Mouse (Mus musculus) embryonic stem cell, embryonic (primary cell): Measurements from ENCODE around the gene Mdm2.

Source experiments
- CTCF ChIA-PET, 4 experiments: fragments of 300-600 bp in 2 of 4; fragments of 350-600 bp in 2 of 4; sonication (Branson Sonifier 250); formaldehyde crosslinking; loops; one replicate each; lab custom pipeline; 2022; ENCODE audit warnings: inconsistent platforms in 2 of 4; lab: Charles Lee
- POLR2A ChIA-PET, 4 experiments: fragments of 300-600 bp in 2 of 4; fragments of 350-600 bp in 2 of 4; sonication (Branson Sonifier 250); formaldehyde crosslinking; loops; one replicate each; lab custom pipeline; 2022; ENCODE audit warnings: antibody characterized with exemption in 4 of 4, inconsistent platforms in 1 of 4; lab: Charles Lee

Gene Mdm2

GRCm38 (mm10) chr10:117700450-117700849, 10.1 kb downstream of the Mdm2 start:
- CTCF ChIA-PET = no interaction called here
- POLR2A ChIA-PET = interaction anchor here in 3 of 4 experiments (0.6 to 11.5 kb wide), 9 partner anchors 8 to 309 kb away, joined by 3 to 109 read pairs (median 6); partner anchors contain the start of gene Mdm2 (in 1 of the 3)

GRCm38 (mm10) chr10:117699914-117700313, 10.6 kb downstream of the Mdm2 start:
- CTCF ChIA-PET = no interaction called here
- POLR2A ChIA-PET = interaction anchor here in 3 of 4 experiments (1.0 to 11.5 kb wide), 6 partner anchors 10 to 23 kb away, joined by 3 to 109 read pairs (median 6); partner anchors contain the start of gene Mdm2 (in 1 of the 3)

- ChIA-PET CTCF (interaction anchor here in 2 of 4 experiments (0.7 to 1.3 kb wide), 2 partner anchors 10 to 111 kb away, joined by 4 to 6 read pairs; no protein-coding TSS in a partner anchor), POLR2A (interaction anchor here (0.7 to 11.5 kb wide), 15 partner anchors 8 to 443 kb away, joined by 3 to 109 read pairs (median 5); partner anchors contain the start of genes Mdm2 (in 2 of the 4) and Nup107 (in 1 of the 4))
Observed at GRCm38 (mm10) chr10:117698313-117699138, 12.0 kb downstream of the Mdm2 start.

- POLR2A ChIA-PET = interaction anchor here (0.9 to 11.5 kb wide), 11 partner anchors 9 to 105 kb away, joined by 3 to 109 read pairs (median 5); partner anchors contain the start of gene Mdm2 (in 2 of the 4)
Observed at GRCm38 (mm10) chr10:117697561-117698115, 12.9 kb downstream of the Mdm2 start.

GRCm38 (mm10) chr10:117696827-117697560, 13.6 kb downstream of the Mdm2 start:
- CTCF ChIA-PET = interaction anchor here in 1 of 4 experiments (0.6 kb wide), 1 partner anchor 130 kb away, joined by 3 read pairs; no protein-coding TSS in a partner anchor
- POLR2A ChIA-PET = interaction anchor here (0.7 to 11.5 kb wide), 11 partner anchors 8 to 396 kb away, joined by 3 to 109 read pairs (median 5); partner anchors contain the start of gene Mdm2 (in 2 of the 4)

More at GRCm38 (mm10) chr10:117697561-117698115, 12.9 kb downstream of the Mdm2 start:
- CTCF ChIA-PET = no interaction called here

- CTCF ChIA-PET = no interaction called here
- POLR2A ChIA-PET = interaction anchor here (0.5 to 11.5 kb wide), 13 partner anchors 9 to 467 kb away, joined by 3 to 109 read pairs (median 5); partner anchors contain the start of gene Mdm2 (in 2 of the 4)
Observed at GRCm38 (mm10) chr10:117696021-117696826, 14.3 kb downstream of the Mdm2 start.

GRCm38 (mm10) chr10:117695605-117696004, 15.0 kb downstream of the Mdm2 start:
- CTCF ChIA-PET = interaction anchor here in 1 of 4 experiments (1.2 kb wide), 1 partner anchor 15 kb away, joined by 4 read pairs; no protein-coding TSS in a partner anchor

GRCm38 (mm10) chr10:117695027-117695426, 15.5 kb downstream of the Mdm2 start:
- CTCF ChIA-PET = interaction anchor here in 1 of 4 experiments (0.7 to 1.2 kb wide), 2 partner anchors 15 to 24 kb away, joined by 3 to 4 read pairs; no protein-coding TSS in a partner anchor

More at GRCm38 (mm10) chr10:117695605-117696004, 15.0 kb downstream of the Mdm2 start:
- POLR2A ChIA-PET = interaction anchor here in 3 of 4 experiments (0.5 to 10.1 kb wide), 16 partner anchors 9 to 96 kb away, joined by 3 to 67 read pairs (median 4); partner anchors contain the start of gene Mdm2 (in 1 of the 3)

GRCm38 (mm10) chr10:117694255-117694953, 16.2 kb downstream of the Mdm2 start:
- ChIA-PET POLR2A (interaction anchor here in 3 of 4 experiments (0.6 to 10.1 kb wide), 13 partner anchors 9 to 470 kb away, joined by 3 to 67 read pairs (median 4); partner anchors contain the start of genes Mdm2 (in 1 of the 3) and Yeats4 (in 1 of the 3)), CTCF (interaction anchor here in 1 of 4 experiments (0.7 to 1.2 kb wide), 2 partner anchors 16 to 24 kb away, joined by 3 to 4 read pairs; no protein-coding TSS in a partner anchor)

More at GRCm38 (mm10) chr10:117695027-117695426, 15.5 kb downstream of the Mdm2 start:
- POLR2A ChIA-PET = interaction anchor here in 3 of 4 experiments (0.5 to 10.1 kb wide), 14 partner anchors 9 to 471 kb away, joined by 3 to 67 read pairs (median 4); partner anchors contain the start of genes Mdm2 (in 1 of the 3) and Yeats4 (in 1 of the 3)

- CTCF ChIA-PET = interaction anchor here in 3 of 4 experiments (0.5 to 0.9 kb wide), 3 partner anchors 9 to 236 kb away, joined by 3 to 6 read pairs (median 3); no protein-coding TSS in a partner anchor
- POLR2A ChIA-PET = interaction anchor here in 3 of 4 experiments (0.7 to 10.1 kb wide), 11 partner anchors 8 to 429 kb away, joined by 3 to 67 read pairs (median 4); partner anchors contain the start of gene Mdm2 (in 1 of the 3)
Observed at GRCm38 (mm10) chr10:117692953-117693352, 17.6 kb downstream of the Mdm2 start.

- POLR2A ChIA-PET = interaction anchor here in 3 of 4 experiments (0.7 to 10.1 kb wide), 10 partner anchors 9 to 430 kb away, joined by 3 to 67 read pairs (median 4); partner anchors contain the start of gene Mdm2 (in 1 of the 3)
Observed at GRCm38 (mm10) chr10:117692173-117692572, 18.4 kb downstream of the Mdm2 start.

GRCm38 (mm10) chr10:117691389-117691968, 19.1 kb downstream of the Mdm2 start:
- POLR2A ChIA-PET = interaction anchor here in 3 of 4 experiments (1.1 to 8.8 kb wide), 4 partner anchors 10 to 20 kb away, joined by 4 to 109 read pairs (median 34); partner anchors contain the start of gene Mdm2 (in 2 of the 3)
- CTCF ChIA-PET = no interaction called here

More at GRCm38 (mm10) chr10:117692173-117692572, 18.4 kb downstream of the Mdm2 start:
- CTCF ChIA-PET = interaction anchor here in 2 of 4 experiments (0.9 kb wide), 2 partner anchors 8 to 18 kb away, joined by 3 read pairs; no protein-coding TSS in a partner anchor

- CTCF ChIA-PET = no interaction called here
Observed at GRCm38 (mm10) chr10:117690770-117691296, 19.7 kb downstream of the Mdm2 start.

GRCm38 (mm10) chr10:117690101-117690352, 20.5 kb downstream of the Mdm2 start:
- ChIA-PET CTCF (no interaction called here), POLR2A (interaction anchor here in 2 of 4 experiments (0.8 to 8.8 kb wide), 6 partner anchors 12 to 103 kb away, joined by 3 to 109 read pairs (median 26); partner anchors contain the start of gene Mdm2 (in 2 of the 2))

More at GRCm38 (mm10) chr10:117690770-117691296, 19.7 kb downstream of the Mdm2 start:
- POLR2A ChIA-PET = interaction anchor here in 3 of 4 experiments (0.8 to 8.8 kb wide), 7 partner anchors 11 to 102 kb away, joined by 3 to 109 read pairs (median 26); partner anchors contain the start of gene Mdm2 (in 3 of the 3)
